Mouse (Mus musculus) spleen, adult 2 months (tissue): ENCODE measurements at regions not wholly inside any gene's neighbourhood (a gene's known extent, or its start where the extent isn't known, plus 50 kb on each side); places are given as distances from the start of the nearest gene placed in this dataset.

Experiments
- CTCF ChIP-seq: fragments of 200-500 bp; IDR thresholded peaks from 2 replicates; pipeline ENCODE4 v1.5.1; 2011; ENCODE audit warnings: mild to moderate bottlenecking, inconsistent platforms; ENCODE audit not compliant: insufficient read depth, insufficient read length, insufficient replicate concordance; ENCODE audit errors: extremely low read depth
- POLR2A ChIP-seq: fragments of 200-500 bp; IDR thresholded peaks from 2 replicates; pipeline ENCODE4 v1.6.1; 2011; ENCODE audit warnings: low read depth, low read length, inconsistent platforms

- TF ChIP-seq CTCF (no peak), POLR2A (no peak)
Observed at GRCm38 (mm10) chr1:51584925-51585424, 106.8 kb upstream of the Nabp1 start.
